Mouse (Mus musculus) midbrain, embryonic 13.5 days (tissue): ENCODE data around the gene Plvap. TPM values are rescaled to one million over a fixed set of nuclear protein-coding genes. Genes with fewer than 3 reads are reported as not detected.

Source experiments
- ATAC-seq: fragments of 200-750 bp; cut with Nextera tagmentation; 2 replicates; pipeline ENCODE4 v1.8.0; 2017; ENCODE audit warnings: mild to moderate bottlenecking, moderate TSS enrichment, moderate library complexity
- H3K27ac ChIP-seq: fragments of 300-500 bp; sonication (generic); 2 replicates; pipeline ENCODE4 v1.5.1; 2015; ENCODE audit warnings: inconsistent platforms, mild to moderate bottlenecking, moderate library complexity
- H3K27me3 ChIP-seq: fragments of 300-500 bp; sonication (generic); 2 replicates; pipeline ENCODE4 v1.6.1; 2015; ENCODE audit warnings: mild to moderate bottlenecking, inconsistent platforms
- H3K36me3 ChIP-seq: fragments of 300-500 bp; sonication (generic); 2 replicates; pipeline ENCODE4 v1.6.1; 2015; ENCODE audit warnings: mild to moderate bottlenecking, inconsistent platforms
- H3K4me1 ChIP-seq: fragments of 300-500 bp; sonication (generic); replicated peaks from 2 replicates; pipeline ENCODE4 v1.6.1; 2015; ENCODE audit warnings: inconsistent platforms
- H3K4me2 ChIP-seq: fragments of 300-500 bp; sonication (generic); replicated peaks from 2 replicates; pipeline ENCODE4 v1.6.1; 2015; ENCODE audit warnings: moderate library complexity, mild to moderate bottlenecking, inconsistent platforms
- H3K4me3 ChIP-seq: fragments of 300-500 bp; sonication (generic); replicated peaks from 2 replicates; pipeline ENCODE4 v1.5.1; 2015; ENCODE audit warnings: mild to moderate bottlenecking, inconsistent platforms
- H3K9ac ChIP-seq: fragments of 300-500 bp; sonication (generic); replicated peaks from 2 replicates; pipeline ENCODE4 v1.6.1; 2015; ENCODE audit warnings: mild to moderate bottlenecking, inconsistent platforms
- H3K9me3 ChIP-seq: fragments of 300-500 bp; sonication (generic); 2 replicates; pipeline ENCODE4 v1.6.1; 2016; ENCODE audit warnings: mild to moderate bottlenecking, inconsistent platforms
- WGBS: fragments of 180-500 bp; shearing (Covaris S2); methylation state at CpG from one replicate; pipeline ENCODE4 v1.1.7; 2015; 5-methylcytosine and 5-hydroxymethylcytosine counted together
- polyA plus RNA-seq: library from polyadenylated mRNA; unstranded; fragments of >200 nt; fragmentation: Nextera tagmentation; extraction: Ambion mirVana; gene quantifications from 2 replicates; pipeline ENCODE4 v1.2.1, GENCODE M21; 2015

Plvap gene
- polyA plus RNA-seq, 1 experiment from 2014 or later, result 10.2 TPM

GRCm38 (mm10) chr8:71477196-71477845 is 34.2 kb downstream of the Plvap start:
- peaks cover 33% of the 10 kb centered on the region for H3K4me1 ChIP-seq
- peak overlapping the region; percentile 92 for H3K27ac ChIP-seq
- H3K4me3 ChIP-seq, result peak overlapping the region; percentile 53
- peak overlapping the region; percentile 79 for H3K4me2 ChIP-seq
- WGBS, result 37% methylated on average over 14 of the region's 14 CpGs
- peak; percentile 2; the same call in 1 of the 2 replicates for ATAC-seq
- 0 out of 2 replicates have a peak, but pooled peaks cover 3% of the 10 kb centered on the region for H3K27me3 ChIP-seq
- H3K9me3 ChIP-seq, result no peaks in the 10 kb centered on the region
- peak overlapping the region; percentile 78 for H3K9ac ChIP-seq
- peaks cover 81% of the 10 kb centered on the region for H3K36me3 ChIP-seq

- H3K9me3 ChIP-seq, result no peaks in the 10 kb centered on the region
- under 1% methylated on average over 82 of the region's 121 CpGs for WGBS
- H3K27ac ChIP-seq, result peak overlapping the region; percentile 92
- H3K27me3 ChIP-seq, result no peaks in the 10 kb centered on the region
- peak overlapping the region; percentile 53 for H3K4me3 ChIP-seq
- peak; percentile 71 for ATAC-seq
- H3K36me3 ChIP-seq, result peaks cover 81% of the 10 kb centered on the region
- peak overlapping the region; percentile 78 for H3K9ac ChIP-seq
- peak overlapping the region; percentile 79 for H3K4me2 ChIP-seq
- peaks cover 24% of the 10 kb centered on the region for H3K4me1 ChIP-seq
Observed at GRCm38 (mm10) chr8:71476099-71476940, 35.2 kb downstream of the Plvap start.

- ATAC-seq, result peak; percentile 12
- 30% methylated on average over 4 of the region's 4 CpGs for WGBS
- peaks cover 81% of the 10 kb centered on the region for H3K36me3 ChIP-seq
- H3K27me3 ChIP-seq, result no peaks in the 10 kb centered on the region
- peak overlapping the region; percentile 78 for H3K9ac ChIP-seq
- peaks cover 30% of the 10 kb centered on the region for H3K4me1 ChIP-seq
- peak overlapping the region; percentile 92 for H3K27ac ChIP-seq
- H3K4me3 ChIP-seq, result peak overlapping the region; percentile 53
- no peaks in the 10 kb centered on the region for H3K9me3 ChIP-seq
- H3K4me2 ChIP-seq, result peak overlapping the region; percentile 79
Observed at GRCm38 (mm10) chr8:71475702-71476075, 35.9 kb downstream of the Plvap start.

- 0 out of 2 replicates have a peak overlapping the region, but pooled peaks have one; percentile 92 for H3K27ac ChIP-seq
- H3K9ac ChIP-seq, result no peak overlapping the region
- H3K9me3 ChIP-seq, result no peaks in the 10 kb centered on the region
- H3K27me3 ChIP-seq, result no peaks in the 10 kb centered on the region
- H3K4me2 ChIP-seq, result no peak overlapping the region
- 0 out of 2 replicates have a peak, but pooled peaks have one; percentile 2 for ATAC-seq
- H3K36me3 ChIP-seq, result peaks cover 74% of the 10 kb centered on the region
- peaks cover 37% of the 10 kb centered on the region for H3K4me1 ChIP-seq
- WGBS, result 89% methylated on average over 25 of the region's 25 CpGs
- no peak overlapping the region for H3K4me3 ChIP-seq
Observed at GRCm38 (mm10) chr8:71474785-71475701, 36.5 kb downstream of the Plvap start.

- peaks cover 67% of the 10 kb centered on the region for H3K36me3 ChIP-seq
Observed at GRCm38 (mm10) chr8:71474344-71474743, 37.2 kb downstream of the Plvap start.

GRCm38 (mm10) chr8:71472601-71473386 is 38.8 kb downstream of the Plvap start:
- no peak for ATAC-seq
- H3K36me3 ChIP-seq, result peaks cover 53% of the 10 kb centered on the region
- WGBS, result 91% methylated on average over 8 of the region's 8 CpGs

More at GRCm38 (mm10) chr8:71474344-71474743, 37.2 kb downstream of the Plvap start:
- H3K27ac ChIP-seq, result no peak overlapping the region
- no peak overlapping the region for H3K9ac ChIP-seq
- no peaks in the 10 kb centered on the region for H3K9me3 ChIP-seq
- H3K4me3 ChIP-seq, result no peak overlapping the region
- no peak overlapping the region for H3K4me2 ChIP-seq
- no peak for ATAC-seq
- 93% methylated on average over 18 of the region's 18 CpGs for WGBS
- no peaks in the 10 kb centered on the region for H3K27me3 ChIP-seq
- peaks cover 41% of the 10 kb centered on the region for H3K4me1 ChIP-seq

GRCm38 (mm10) chr8:71471861-71472260 is 39.7 kb downstream of the Plvap start:
- no peak for ATAC-seq
- H3K27me3 ChIP-seq, result no peaks in the 10 kb centered on the region
- H3K4me3 ChIP-seq, result no peak overlapping the region
- peaks cover 50% of the 10 kb centered on the region for H3K36me3 ChIP-seq
- H3K4me2 ChIP-seq, result no peak overlapping the region
- no peaks in the 10 kb centered on the region for H3K9me3 ChIP-seq
- no peak overlapping the region for H3K27ac ChIP-seq
- H3K4me1 ChIP-seq, result peaks cover 32% of the 10 kb centered on the region
- WGBS, result 97% methylated on average over 17 of the region's 17 CpGs
- H3K9ac ChIP-seq, result no peak overlapping the region

More at GRCm38 (mm10) chr8:71472601-71473386, 38.8 kb downstream of the Plvap start:
- Histone ChIP-seq H3K27me3 (no peaks in the 10 kb centered on the region), H3K27ac (no peak overlapping the region), H3K4me1 (peaks cover 41% of the 10 kb centered on the region), H3K9ac (no peak overlapping the region), H3K4me3 (no peak overlapping the region), H3K4me2 (no peak overlapping the region), H3K9me3 (no peaks in the 10 kb centered on the region)

GRCm38 (mm10) chr8:71470913-71471255 is 40.7 kb downstream of the Plvap start:
- no peak for ATAC-seq
- peak overlapping the region; percentile 79; the same call in 1 of the 2 replicates for H3K4me3 ChIP-seq

GRCm38 (mm10) chr8:71470146-71470912 is 41.2 kb downstream of the Plvap start:
- Histone ChIP-seq H3K27me3 (no peaks in the 10 kb centered on the region), H3K4me1 (peaks cover 28% of the 10 kb centered on the region), H3K36me3 (peaks cover 50% of the 10 kb centered on the region), H3K27ac (0 out of 2 replicates have a peak overlapping the region, but pooled peaks have one; percentile 89), H3K9ac (peak overlapping the region; percentile 75), H3K4me3 (peak overlapping the region; percentile 79), H3K4me2 (peak overlapping the region; percentile 83), H3K9me3 (no peaks in the 10 kb centered on the region)
- ATAC-seq, result no peak
- WGBS, result 84% methylated on average over 3 of the region's 3 CpGs

More at GRCm38 (mm10) chr8:71470913-71471255, 40.7 kb downstream of the Plvap start:
- no peak overlapping the region for H3K27ac ChIP-seq
- 79% methylated on average over 5 of the region's 5 CpGs for WGBS
- H3K36me3 ChIP-seq, result peaks cover 53% of the 10 kb centered on the region
- no peaks in the 10 kb centered on the region for H3K9me3 ChIP-seq
- H3K4me1 ChIP-seq, result peaks cover 26% of the 10 kb centered on the region
- H3K9ac ChIP-seq, result peak overlapping the region; percentile 75; the same call in 1 of the 2 replicates
- 0 out of 2 replicates have a peak overlapping the region, but pooled peaks have one; percentile 83 for H3K4me2 ChIP-seq
- no peaks in the 10 kb centered on the region for H3K27me3 ChIP-seq

- peaks cover 30% of the 10 kb centered on the region for H3K4me1 ChIP-seq
- H3K4me3 ChIP-seq, result peak overlapping the region; percentile 79
- WGBS, result under 1% methylated on average over 24 of the region's 24 CpGs
- H3K9ac ChIP-seq, result peak overlapping the region; percentile 75
- H3K4me2 ChIP-seq, result peak overlapping the region; percentile 83
- peaks cover 40% of the 10 kb centered on the region for H3K36me3 ChIP-seq
- no peaks in the 10 kb centered on the region for H3K9me3 ChIP-seq
- peak overlapping the region; percentile 89 for H3K27ac ChIP-seq
- no peaks in the 10 kb centered on the region for H3K27me3 ChIP-seq
- peak; percentile 55 for ATAC-seq
Observed at GRCm38 (mm10) chr8:71469411-71469810, 42.1 kb downstream of the Plvap start.
